Mouse (Mus musculus) ES-Bruce4 (cell line): Measurements from ENCODE around the gene Klf5.

Experiments
- CTCF ChIP-seq: IDR thresholded peaks from one replicate; pipeline ENCODE4 v1.8.1; 2011; ENCODE audit warnings: low read depth, low read length
- EP300 ChIP-seq: IDR thresholded peaks from 2 replicates; pipeline ENCODE4 v1.6.1; 2011; ENCODE audit warnings: low read depth, low read length; ENCODE audit not compliant: insufficient read depth
- POLR2A ChIP-seq: IDR thresholded peaks from one replicate; pipeline ENCODE4 v1.8.1; 2011; ENCODE audit warnings: low read length; ENCODE audit not compliant: insufficient read depth

GRCm38 (mm10) chr14:99339681-99340522 lies 41.4 kb downstream of the Klf5 start:
- peak; percentile 74; the same call in 1 of the 2 replicates for TF ChIP-seq EP300
- TF ChIP-seq POLR2A = no peak
- TF ChIP-seq CTCF = no peak
